Mouse (Mus musculus): ENCODE data around the gene Olfr1484.
"Not testable (repeated sequence)": the region's sequence is repeated elsewhere in the genome, so short reads cannot be mapped to it uniquely, and the experiment has no call there.

Olfr1484 gene

GRCm38 (mm10) chr19:13583211-13583610, at the start of gene Olfr1484:
Gene Olfr1484 (plus strand): TSS chr19:13583511.
- DNase-seq (ENCODE audit: low spot score in 2 of 2) = no peak

GRCm38 (mm10) chr19:13617075-13617474, 33.8 kb downstream of the Olfr1484 start, which contains the start of gene Olfr1487:
Gene Olfr1487 (plus strand): TSS chr19:13617375.
- DNase-seq (ENCODE audit: low spot score in 2 of 2) = not testable (repeated sequence)

- no peak for DNase-seq (ENCODE audit: low spot score in 2 of 2)
Measured at GRCm38 (mm10) chr19:13631321-13631720, 48.0 kb downstream of the Olfr1484 start, which contains the start of gene Olfr1489. Gene Olfr1489 (plus strand): TSS chr19:13631621.

Data from frontal cortex, postnatal 36 days (tissue).